Mouse (Mus musculus): Measurements from ENCODE around the gene S100g. TPM values are rescaled to one million over a fixed set of nuclear protein-coding genes. Genes with fewer than 3 reads are reported as not detected.
A peak's percentile ranks its signal among the peaks of the same experiment; 100 is the strongest.

S100g gene
- polyA plus RNA-seq, 1 experiment from 2014 or later = not detected

- WGBS = 45% methylated on average over 3 of the region's 3 CpGs
- DNase-seq (ENCODE audit: low spot score) = peak; percentile 58
- H3K27me3 ChIP-seq (ENCODE audit: control insufficient read depth, insufficient read depth, low read length) = no peaks in the 10 kb centered on the region
Measured at GRCm38 (mm10) chrX:162949811-162950439, 14.5 kb downstream of the S100g start.

GRCm38 (mm10) chrX:162942027-162942426 lies 22.4 kb downstream of the S100g start:
- no peak overlapping the region for H3K9ac ChIP-seq (replicated peaks; ENCODE audit: low read length)
- H3K27ac ChIP-seq (replicated peaks; ENCODE audit: low read depth, low read length) = no peak overlapping the region
- no peaks in the 10 kb centered on the region for H3K27me3 ChIP-seq (ENCODE audit: control insufficient read depth, insufficient read depth, low read length)
- 70% methylated on average over 1 of the region's 1 CpGs for WGBS
- H3K36me3 ChIP-seq (replicated peaks; ENCODE audit: control insufficient read depth, insufficient read depth, low read depth, low read length) = no peaks in the 10 kb centered on the region
- ATAC-seq (replicated peaks; ENCODE audit: insufficient number of reproducible peaks, low FRiP score, low TSS enrichment, low read depth) (no peak), DNase-seq (ENCODE audit: low spot score) (no peak)
- no peak overlapping the region for H3K4me3 ChIP-seq (ENCODE audit: low read depth, low read length)
- no peak overlapping the region for H3K4me2 ChIP-seq (ENCODE audit: low read depth, low read length)
- no peaks in the 10 kb centered on the region for H3K4me1 ChIP-seq (ENCODE audit: control insufficient read depth, insufficient read depth, low read length)
- no peaks in the 10 kb centered on the region for H3K9me3 ChIP-seq (replicated peaks; ENCODE audit: control insufficient read depth, low read length)

More at GRCm38 (mm10) chrX:162949811-162950439, 14.5 kb downstream of the S100g start:
- H3K27ac ChIP-seq (replicated peaks; ENCODE audit: low read depth, low read length) = no peak overlapping the region
- no peak overlapping the region for H3K9ac ChIP-seq (replicated peaks; ENCODE audit: low read length)
- no peaks in the 10 kb centered on the region for H3K9me3 ChIP-seq (replicated peaks; ENCODE audit: control insufficient read depth, low read length)
- no peak overlapping the region for H3K4me3 ChIP-seq (ENCODE audit: low read depth, low read length)
- no peaks in the 10 kb centered on the region for H3K36me3 ChIP-seq (replicated peaks; ENCODE audit: control insufficient read depth, insufficient read depth, low read depth, low read length)
- no peak overlapping the region for H3K4me2 ChIP-seq (ENCODE audit: low read depth, low read length)
- H3K4me1 ChIP-seq (ENCODE audit: control insufficient read depth, insufficient read depth, low read length) = no peaks in the 10 kb centered on the region
- no peak for ATAC-seq (replicated peaks; ENCODE audit: insufficient number of reproducible peaks, low FRiP score, low TSS enrichment, low read depth)

- ATAC-seq (replicated peaks; ENCODE audit: insufficient number of reproducible peaks, low FRiP score, low TSS enrichment, low read depth) (no peak), DNase-seq (ENCODE audit: low spot score) (no peak)
- WGBS = 89% methylated on average over 2 of the region's 2 CpGs
- Histone ChIP-seq H3K36me3 (replicated peaks; ENCODE audit: control insufficient read depth, insufficient read depth, low read depth, low read length) (no peaks in the 10 kb centered on the region; the same call in 1 of the 2 replicates), H3K4me3 (ENCODE audit: low read depth, low read length) (no peak overlapping the region), H3K4me1 (ENCODE audit: control insufficient read depth, insufficient read depth, low read length) (no peaks in the 10 kb centered on the region), H3K9me3 (replicated peaks; ENCODE audit: control insufficient read depth, low read length) (no peaks in the 10 kb centered on the region), H3K4me2 (ENCODE audit: low read depth, low read length) (no peak overlapping the region), H3K9ac (replicated peaks; ENCODE audit: low read length) (no peak overlapping the region), H3K27me3 (ENCODE audit: control insufficient read depth, insufficient read depth, low read length) (no peaks in the 10 kb centered on the region), H3K27ac (replicated peaks; ENCODE audit: low read depth, low read length) (no peak overlapping the region)
Measured at GRCm38 (mm10) chrX:162931467-162931866, 32.9 kb downstream of the S100g start.

GRCm38 (mm10) chrX:162921487-162922125 lies 42.8 kb downstream of the S100g start:
- H3K9me3 ChIP-seq (replicated peaks; ENCODE audit: control insufficient read depth, low read length) = no peaks in the 10 kb centered on the region
- no peaks in the 10 kb centered on the region for H3K36me3 ChIP-seq (replicated peaks; ENCODE audit: control insufficient read depth, insufficient read depth, low read depth, low read length)
- DNase-seq (ENCODE audit: low spot score) (no peak), ATAC-seq (replicated peaks; ENCODE audit: insufficient number of reproducible peaks, low FRiP score, low TSS enrichment, low read depth) (no peak)
- H3K27me3 ChIP-seq (ENCODE audit: control insufficient read depth, insufficient read depth, low read length) = no peaks in the 10 kb centered on the region
- H3K4me3 ChIP-seq (ENCODE audit: low read depth, low read length) = no peak overlapping the region
- no peaks in the 10 kb centered on the region for H3K4me1 ChIP-seq (ENCODE audit: control insufficient read depth, insufficient read depth, low read length)
- H3K27ac ChIP-seq (replicated peaks; ENCODE audit: low read depth, low read length) = no peak overlapping the region
- no peak overlapping the region for H3K9ac ChIP-seq (replicated peaks; ENCODE audit: low read length)
- no peak overlapping the region for H3K4me2 ChIP-seq (ENCODE audit: low read depth, low read length)
- 91% methylated on average over 8 of the region's 8 CpGs for WGBS

GRCm38 (mm10) chrX:162915697-162916096 lies 48.7 kb downstream of the S100g start:
- DNase-seq (ENCODE audit: low spot score) (peak; percentile 53), ATAC-seq (replicated peaks; ENCODE audit: insufficient number of reproducible peaks, low FRiP score, low TSS enrichment, low read depth) (no peak)
- no peak overlapping the region for H3K4me3 ChIP-seq (ENCODE audit: low read depth, low read length)
- H3K36me3 ChIP-seq (replicated peaks; ENCODE audit: control insufficient read depth, insufficient read depth, low read depth, low read length) = no peaks in the 10 kb centered on the region
- H3K4me1 ChIP-seq (ENCODE audit: control insufficient read depth, insufficient read depth, low read length) = no peaks in the 10 kb centered on the region
- WGBS = 39% methylated on average over 5 of the region's 5 CpGs
- H3K27me3 ChIP-seq (ENCODE audit: control insufficient read depth, insufficient read depth, low read length) = no peaks in the 10 kb centered on the region
- H3K9me3 ChIP-seq (replicated peaks; ENCODE audit: control insufficient read depth, low read length) = no peaks in the 10 kb centered on the region
- no peak overlapping the region for H3K9ac ChIP-seq (replicated peaks; ENCODE audit: low read length)
- no peak overlapping the region for H3K27ac ChIP-seq (replicated peaks; ENCODE audit: low read depth, low read length)
- H3K4me2 ChIP-seq (ENCODE audit: low read depth, low read length) = no peak overlapping the region

GRCm38 (mm10) chrX:162913651-162914050 lies 50.7 kb downstream of the S100g start:
- Histone ChIP-seq H3K4me3 (ENCODE audit: low read depth, low read length) (no peak overlapping the region), H3K9me3 (replicated peaks; ENCODE audit: control insufficient read depth, low read length) (no peaks in the 10 kb centered on the region), H3K27me3 (ENCODE audit: control insufficient read depth, insufficient read depth, low read length) (no peaks in the 10 kb centered on the region), H3K36me3 (replicated peaks; ENCODE audit: control insufficient read depth, insufficient read depth, low read depth, low read length) (no peaks in the 10 kb centered on the region), H3K4me1 (ENCODE audit: control insufficient read depth, insufficient read depth, low read length) (no peaks in the 10 kb centered on the region), H3K27ac (replicated peaks; ENCODE audit: low read depth, low read length) (no peak overlapping the region), H3K4me2 (ENCODE audit: low read depth, low read length) (no peak overlapping the region), H3K9ac (replicated peaks; ENCODE audit: low read length) (no peak overlapping the region)
- WGBS = 98% methylated on average over 3 of the region's 3 CpGs
- ATAC-seq (replicated peaks; ENCODE audit: insufficient number of reproducible peaks, low FRiP score, low TSS enrichment, low read depth) = no peak
- no peak for DNase-seq (ENCODE audit: low spot score)

Other genes with a start within 250 kb of the S100g start
- gene Rbbp7, start 204.2 kb downstream of the S100g start, polyA plus RNA-seq (2014; fragmentation: Nextera tagmentation; extraction: Ambion mirVana) = 415 and 426 TPM in 2 replicates
- 19.3 and 19.7 TPM in 2 replicates for gene Txlng, start 135.1 kb downstream of the S100g start, polyA plus RNA-seq (2014; fragmentation: Nextera tagmentation; extraction: Ambion mirVana)
- gene Syap1, start 76.2 kb downstream of the S100g start, polyA plus RNA-seq (2014; fragmentation: Nextera tagmentation; extraction: Ambion mirVana) = 52.0 and 57.8 TPM in 2 replicates
- 115 and 129 TPM in 2 replicates for gene Ctps2, start 63.4 kb downstream of the S100g start, polyA plus RNA-seq (2014; fragmentation: Nextera tagmentation; extraction: Ambion mirVana)

Data from embryonic facial prominence, embryonic 11.5 days (tissue).